Mouse (Mus musculus) retina, adult 2 months (tissue): ENCODE measurements at regions not wholly inside any gene's neighbourhood (a gene's known extent, or its start where the extent isn't known, plus 50 kb on each side); places are given as distances from the start of the nearest gene placed in this dataset.
"Not testable (repeated sequence)": the region's sequence is repeated elsewhere in the genome, so short reads cannot be mapped to it uniquely, and the experiment has no call there.

Source experiments
- DNase-seq: peaks from one replicate; pipeline ENCODE4 v3.0.0-alpha.2; 2012; ENCODE audit warnings: low read depth, low spot score

GRCm38 (mm10) chr8:100206557-100207349, 790.5 kb upstream of the Cdh8 start:
- no peak for DNase-seq

DNA sequence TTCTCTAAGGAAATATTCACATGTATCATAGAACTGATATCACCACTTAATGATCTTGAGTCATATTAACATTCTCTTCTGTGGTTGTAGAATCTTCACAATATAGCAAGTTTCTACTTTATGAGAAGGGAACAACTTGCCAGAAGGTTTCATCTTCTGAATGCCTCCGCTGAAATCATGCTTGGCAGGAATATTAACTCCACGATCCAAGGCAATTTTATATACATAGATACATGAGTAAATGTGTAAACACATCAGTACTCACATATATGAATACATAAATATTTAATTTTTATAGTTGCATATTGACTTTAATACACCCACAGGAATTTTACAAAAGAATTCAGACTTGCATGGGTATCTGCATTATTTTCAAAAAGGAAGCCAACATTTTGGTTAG, 777.0 kb upstream of the Cdh8 start:
- no peak for DNase-seq

- DNase-seq = no peak
These were observed 774.4 kb upstream of the Cdh8 start for GRCm38 (mm10) chr8:100190698-100191097.

GRCm38 (mm10) chr8:100187976-100188375, 771.7 kb upstream of the Cdh8 start:
- peak; percentile 15 for DNase-seq

GRCm38 (mm10) chr8:100176502-100176901, 760.2 kb upstream of the Cdh8 start:
- no peak for DNase-seq

DNA sequence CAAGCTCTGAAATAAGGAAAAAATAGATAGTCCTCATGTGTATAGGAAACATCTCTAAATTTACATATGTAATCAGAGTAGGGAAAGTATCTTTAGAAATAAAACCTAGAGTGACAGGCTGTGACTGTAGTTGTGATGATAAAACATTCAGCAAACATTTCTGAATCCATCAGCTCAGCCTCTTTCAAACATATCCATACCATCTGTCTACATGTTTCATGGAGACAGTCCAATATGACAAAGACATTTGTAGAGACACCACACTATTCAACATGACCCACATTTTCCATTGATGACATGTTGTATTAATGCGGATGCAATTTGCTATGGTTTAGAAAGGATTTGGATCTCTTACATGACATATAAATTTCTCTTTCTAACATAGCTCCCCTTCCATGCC, 729.1 kb upstream of the Cdh8 start:
- DNase-seq = no peak

DNA sequence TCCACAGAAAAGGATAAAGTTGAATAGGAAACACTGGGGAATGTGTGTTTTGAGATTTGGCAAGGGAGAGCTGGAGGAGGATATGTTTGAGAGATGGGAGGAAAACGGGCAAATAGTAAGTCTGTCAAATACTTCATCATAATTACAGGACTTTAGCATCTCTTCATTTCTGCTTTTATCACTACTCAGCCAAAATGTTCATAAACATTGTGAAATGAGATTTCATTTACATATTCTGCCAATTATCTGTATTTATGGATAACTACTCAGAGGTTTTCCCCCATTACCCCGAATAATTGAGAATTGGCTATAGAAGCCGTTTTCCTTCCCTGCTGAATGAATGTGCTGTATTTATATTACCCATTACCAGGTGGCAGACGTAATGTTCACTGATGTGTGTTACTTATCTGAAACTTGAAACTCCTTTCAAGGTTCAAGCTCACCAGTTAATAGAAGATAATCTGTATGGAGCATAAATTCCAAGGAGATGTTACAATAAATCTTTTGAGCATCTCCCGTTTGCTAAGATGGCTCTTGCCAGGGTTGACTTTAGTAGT, 727.9 kb upstream of the Cdh8 start:
- DNase-seq = no peak

GRCm38 (mm10) chr8:100104412-100105365, 688.4 kb upstream of the Cdh8 start:
- DNase-seq = no peak

- no peak for DNase-seq
These were observed 685.7 kb upstream of the Cdh8 start for GRCm38 (mm10) chr8:100101957-100102356.

DNA sequence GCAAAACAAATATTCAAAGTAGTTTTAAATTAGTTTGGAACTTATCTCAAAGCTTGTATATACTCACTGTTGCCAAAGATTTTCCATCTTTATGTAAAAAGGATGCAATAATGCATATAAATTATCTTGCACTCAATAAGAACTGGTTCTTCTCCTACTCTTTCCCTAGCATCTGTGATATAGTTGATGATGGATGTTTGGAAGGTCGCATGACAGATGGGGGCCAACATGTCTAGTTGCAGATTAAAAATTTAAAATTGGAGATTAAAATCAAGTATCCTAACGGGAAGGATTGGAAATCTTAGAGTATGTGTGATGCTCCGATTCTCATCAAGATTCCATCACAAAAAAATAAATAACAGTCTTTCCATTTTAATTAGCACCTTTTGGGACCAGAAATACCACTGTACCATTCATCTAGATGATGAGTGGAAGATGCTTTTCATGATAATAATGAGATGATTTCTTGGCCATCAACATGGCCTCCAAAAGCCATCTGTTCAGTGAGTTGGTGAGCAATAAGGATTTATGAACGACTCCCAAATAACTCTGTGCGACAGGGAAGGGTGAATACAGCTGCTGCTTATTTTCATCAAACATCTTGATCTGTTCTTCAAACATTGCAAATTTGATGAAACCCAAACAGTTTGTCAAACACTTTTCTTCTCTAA, 655.9 kb upstream of the Cdh8 start:
- no peak for DNase-seq

- no peak for DNase-seq
These were observed 653.5 kb upstream of the Cdh8 start for GRCm38 (mm10) chr8:100069761-100070160.

GRCm38 (mm10) chr8:100038931-100039330, 622.7 kb upstream of the Cdh8 start:
- no peak for DNase-seq

- no peak for DNase-seq
These were observed 618.2 kb upstream of the Cdh8 start for GRCm38 (mm10) chr8:100034474-100034873.

DNA sequence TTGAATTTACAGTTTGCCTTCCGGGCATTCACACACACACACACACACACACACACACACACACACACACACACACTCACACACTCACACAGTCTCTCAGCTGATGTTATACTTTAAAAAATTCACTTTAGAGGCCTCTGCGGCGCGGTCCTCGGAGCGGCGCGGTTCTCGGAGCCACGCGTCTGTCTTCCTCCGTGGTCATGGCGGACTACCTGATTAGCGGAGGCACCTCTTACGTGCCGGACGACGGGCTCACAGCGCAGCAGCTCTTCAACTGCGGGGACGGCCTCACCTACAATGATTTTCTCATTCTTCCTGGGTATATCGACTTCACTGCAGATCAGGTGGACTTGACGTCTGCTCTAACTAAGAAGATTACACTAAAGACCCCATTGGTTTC, 614.1 kb upstream of the Cdh8 start:
- not testable (repeated sequence) for DNase-seq

DNA sequence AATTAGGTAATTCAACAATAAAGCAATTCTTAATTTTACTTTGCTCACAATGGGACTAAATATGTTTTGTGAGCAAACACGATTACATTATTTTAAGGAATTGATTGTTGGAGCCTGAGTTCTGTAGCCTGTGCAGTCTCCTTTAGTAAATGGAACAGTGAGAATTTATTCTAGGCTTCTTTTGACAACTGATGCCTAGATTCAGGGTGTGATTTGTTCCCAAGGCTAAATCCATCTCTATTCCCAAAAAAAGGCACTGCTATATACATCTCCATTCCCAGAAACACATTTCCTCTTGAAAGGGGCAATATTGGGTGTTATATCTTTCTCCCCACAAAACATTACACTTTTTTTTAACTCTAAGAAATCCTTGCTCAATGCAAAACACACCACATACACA, 599.4 kb upstream of the Cdh8 start:
- DNase-seq = no peak

- no peak for DNase-seq
These were observed 583.3 kb upstream of the Cdh8 start for GRCm38 (mm10) chr8:99999554-99999953.

DNA sequence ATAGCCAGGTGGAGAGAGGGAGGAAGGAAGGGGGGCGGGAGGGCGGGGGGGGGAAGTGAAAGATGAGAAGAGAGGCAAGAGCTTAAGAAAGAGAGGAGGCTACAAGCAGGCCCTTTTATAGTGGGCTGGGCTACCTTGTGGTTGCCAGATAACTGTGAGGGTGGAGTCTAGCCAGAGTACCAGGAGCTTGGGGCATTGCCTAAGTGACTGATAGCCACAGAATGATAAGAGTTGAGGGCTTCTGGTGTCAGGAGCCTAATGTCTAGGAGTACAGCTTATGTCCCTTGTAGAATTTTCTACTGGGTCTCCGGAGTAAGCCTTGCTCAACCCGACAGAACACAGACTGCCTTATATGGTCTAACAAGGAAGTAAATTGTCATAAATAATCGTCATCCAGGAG, 567.4 kb upstream of the Cdh8 start:
- no peak for DNase-seq

DNA sequence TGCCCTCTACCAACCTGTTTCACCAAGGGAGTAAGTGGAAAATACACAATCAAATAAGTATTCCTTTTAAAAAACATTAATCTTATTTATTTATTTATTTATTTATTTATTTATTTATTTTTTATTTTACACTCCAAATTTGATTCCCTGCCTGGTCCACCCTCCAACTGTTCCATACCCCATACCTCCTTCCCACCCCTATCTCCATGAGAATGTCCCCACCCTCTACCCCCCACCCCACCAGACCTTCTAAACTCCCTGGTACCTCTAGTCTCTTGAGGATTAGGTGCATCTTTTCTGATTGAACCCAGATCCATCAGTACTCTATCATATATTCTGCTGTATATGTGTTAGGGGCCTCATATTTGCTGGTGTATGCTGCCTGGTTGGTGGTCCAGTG, 538.4 kb upstream of the Cdh8 start:
- DNase-seq = no peak

- DNase-seq = no peak
These were observed 537.6 kb upstream of the Cdh8 start for GRCm38 (mm10) chr8:99953876-99954275.

DNA sequence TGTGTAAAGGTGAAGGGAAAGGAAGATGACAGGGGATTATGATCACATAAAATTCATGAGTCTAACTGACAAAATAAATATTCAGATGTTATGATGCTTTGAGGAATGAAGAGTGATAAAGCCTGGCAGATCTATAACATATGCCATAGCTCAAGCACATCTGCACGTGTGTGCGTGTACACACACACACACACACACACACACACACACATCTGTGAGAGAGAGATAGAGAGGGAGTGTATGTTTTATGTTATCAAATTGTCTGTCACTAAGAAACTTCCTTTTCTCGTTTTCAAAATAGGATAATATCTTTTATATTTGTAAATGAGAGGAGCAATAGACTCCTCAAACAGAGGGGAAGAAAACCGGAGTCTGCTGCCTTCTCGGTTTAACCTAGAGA, 516.9 kb upstream of the Cdh8 start:
- DNase-seq = no peak
